Mouse (Mus musculus): ENCODE measurements around the gene Zfp157.
A peak's percentile ranks its signal among the peaks of the same experiment; 100 is the strongest.
"Not testable (repeated sequence)": the region's sequence is repeated elsewhere in the genome, so short reads cannot be mapped to it uniquely, and the experiment has no call there.

The Zfp157 gene

GRCm38 (mm10) chr5:138441286-138442194, at the start of gene Zfp157:
Gene Zfp157 (plus strand): TSS chr5:138441468.
- peak; percentile 89 for DNase-seq

- DNase-seq = no peak
Measured at GRCm38 (mm10) chr5:138397795-138398337, 43.4 kb upstream of the Zfp157 start.

- not testable (repeated sequence) for DNase-seq
Measured at GRCm38 (mm10) chr5:138400431-138400830, 40.8 kb upstream of the Zfp157 start.

GRCm38 (mm10) chr5:138458371-138458770, 17.1 kb downstream of the Zfp157 start:
- no peak for DNase-seq

- DNase-seq = no peak
Measured at GRCm38 (mm10) chr5:138459107-138459506, 17.8 kb downstream of the Zfp157 start.

- peak; percentile 21 for DNase-seq
Measured at GRCm38 (mm10) chr5:138473601-138474000, 32.3 kb downstream of the Zfp157 start.

GRCm38 (mm10) chr5:138504548-138504947, 63.3 kb downstream of the Zfp157 start:
- not testable (repeated sequence) for DNase-seq

Measured in cerebellum, adult 11 months (tissue).